Mouse (Mus musculus) bone marrow macrophage, adult 2 months (primary cell): ENCODE measurements around the gene Ube2v1.

Experiments used
- CTCF ChIP-seq: IDR thresholded peaks from 2 replicates; pipeline ENCODE4 v1.5.1; 2012; ENCODE audit warnings: low read depth, mild to moderate bottlenecking, low read length, moderate library complexity
- POLR2A ChIP-seq: IDR thresholded peaks from 2 replicates; pipeline ENCODE4 v1.6.1; 2012; ENCODE audit warnings: mild to moderate bottlenecking, low read depth, low read length, borderline replicate concordance

- TF ChIP-seq CTCF: no peak
- TF ChIP-seq POLR2A: no peak
Observed at GRCm38 (mm10) chr2:167563035-167563434, 68.9 kb downstream of the Ube2v1 start.
